Mouse (Mus musculus) small intestine, adult 2 months (tissue): ENCODE results near the gene Wfdc6a.

Experiments used
- CTCF ChIP-seq: fragments of 200-500 bp; IDR thresholded peaks from 2 replicates; pipeline ENCODE4 v1.5.1; 2012; ENCODE audit warnings: low read depth, mild to moderate bottlenecking, control low read depth, inconsistent platforms, low read length, moderate library complexity, mixed read lengths; ENCODE audit not compliant: insufficient replicate concordance, insufficient read length; ENCODE audit errors: extremely low read depth
- POLR2A ChIP-seq: fragments of 200-500 bp; IDR thresholded peaks from 2 replicates; pipeline ENCODE4 v1.6.1; 2012; ENCODE audit warnings: low read depth, mild to moderate bottlenecking, control low read depth, inconsistent platforms, low read length, moderate library complexity

GRCm38 (mm10) chr2:164531169-164531568 lies 54.1 kb downstream of the Wfdc6a start:
- TF ChIP-seq CTCF (peak; percentile 65; the same call in 1 of the 2 replicates), POLR2A (no peak)
